Mouse (Mus musculus) cerebellum, adult 2 months (tissue): ENCODE results near the gene Med17.

Experiments
- CTCF ChIP-seq: fragments of 200-500 bp; IDR thresholded peaks from 2 replicates; pipeline ENCODE4 v1.5.1; 2011; ENCODE audit warnings: low read depth, mild to moderate bottlenecking, control low read depth, low read length, moderate library complexity, borderline replicate concordance; ENCODE audit not compliant: insufficient read depth
- POLR2A ChIP-seq: fragments of 200-500 bp; IDR thresholded peaks from 2 replicates; pipeline ENCODE4 v1.6.1; 2011; ENCODE audit warnings: low read length, control low read depth, borderline replicate concordance; ENCODE audit not compliant: insufficient read depth

DNA sequence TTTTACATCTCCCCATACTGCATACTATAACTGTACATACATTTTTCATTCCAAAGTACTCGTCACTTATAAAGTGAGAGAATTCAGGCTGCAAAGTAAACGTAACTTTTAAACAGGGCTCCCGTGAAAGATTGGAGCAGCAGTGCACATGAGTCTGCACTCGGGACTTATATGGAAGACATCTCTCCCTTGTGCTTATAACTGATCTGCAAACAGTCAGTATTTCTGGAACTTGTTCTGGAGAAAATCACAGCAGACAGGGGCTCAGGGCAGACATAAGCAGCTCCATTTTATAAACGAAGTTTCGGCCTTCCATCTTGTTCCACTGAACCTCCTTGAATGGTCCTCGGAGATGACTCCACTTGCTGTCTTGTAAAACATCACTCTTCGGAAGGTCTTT is 17.8 kb downstream of the Med17 start:
- TF ChIP-seq CTCF (no peak), POLR2A (no peak)
